Mouse (Mus musculus): ENCODE measurements around the gene Osgin1.

DNA sequence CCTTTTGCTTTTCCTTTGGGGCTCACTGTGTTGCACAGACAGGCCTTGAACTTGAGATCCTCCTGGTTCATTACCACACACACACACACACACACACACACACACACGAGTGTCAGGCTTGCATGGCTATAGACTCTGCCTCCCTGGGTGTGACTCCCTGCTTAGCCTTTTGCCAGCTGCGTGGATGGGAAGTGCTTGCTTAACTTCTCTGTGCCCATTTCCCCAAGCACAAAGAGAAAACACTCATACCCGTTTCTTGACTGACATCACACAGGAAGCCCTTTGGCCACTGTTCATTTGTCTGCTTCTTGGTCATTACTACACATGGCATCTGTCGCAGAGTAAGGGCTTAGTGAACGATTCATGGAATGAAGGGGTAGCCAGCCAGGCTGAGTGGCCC is 8.1 kb downstream of the Osgin1 start:
- TF ChIP-seq POLR2A (IDR thresholded peaks at IDR 0.05; ENCODE audit: borderline replicate concordance, low read depth, low read length): no peak
- TF ChIP-seq CTCF (IDR thresholded peaks at IDR 0.05; ENCODE audit: low read depth, low read length): no peak

All from bone marrow macrophage, adult 2 months (primary cell).